Mouse (Mus musculus): Measurements from ENCODE around the gene Trim43a.

- TF ChIP-seq CTCF (IDR thresholded peaks at IDR 0.05; ENCODE audit: low read depth, low read length), result no peak
- peak; percentile 64; the same call in 1 of the 2 replicates for TF ChIP-seq POLR2A (IDR thresholded peaks at IDR 0.05; ENCODE audit: extremely low read depth, insufficient read depth, low read length)
These were observed 32.7 kb upstream of the Trim43a start, which contains the start of gene Zfp949 for GRCm38 (mm10) chr9:88547851-88548613.

All from liver, adult 2 months (tissue).